Mouse (Mus musculus) layer of hippocampus, postnatal 10 days (tissue): Measurements from ENCODE around the gene Tm6sf2. TPM values are rescaled to one million over a fixed set of nuclear protein-coding genes. Genes with fewer than 3 reads are reported as not detected.

Experiments
- microRNA-seq, 2 experiments: library from miRNA; unstranded; fragments of <30 nt; microRNA quantifications; one replicate each; pipeline ENCODE4 v1.2.0; 2021
- total RNA-seq, 2 experiments: library from RNA; stranded (reverse); gene quantifications; 2 replicates each; pipeline ENCODE4 v1.2.3; 2021

The Tm6sf2 gene
- total RNA-seq, 2 experiments from 2014 or later, result 1.3 to 2.5 TPM

Small RNAs within 50 kb of the gene (microRNA-seq; reads per million reads assigned to microRNA genes)
- 9.2 to 18.0 reads per million in 2 experiments for gene Mir7066

Other genes starting within 250 kb of the Tm6sf2 start
- 10 to 100 TPM; 18.8 to 25.4 TPM for gene Pbx4, start 240.4 kb upstream of the Tm6sf2 start, total RNA-seq
- gene Cilp2, start 185.2 kb upstream of the Tm6sf2 start, total RNA-seq, result 1 to 10 TPM; 2.5 to 2.8 TPM
- under 1 TPM; 0.49 to 0.62 TPM for gene Tssk6, start 170.7 kb upstream of the Tm6sf2 start, total RNA-seq
- gene Ndufa13, start 170.4 kb upstream of the Tm6sf2 start, total RNA-seq, result 100 to 1,000 TPM; 137 to 147 TPM
- 10 to 100 TPM; 11.8 to 14.1 TPM for gene Yjefn3, start 170.2 kb upstream of the Tm6sf2 start, total RNA-seq
- gene Gatad2a, start 76.5 kb upstream of the Tm6sf2 start, total RNA-seq, result 10 to 100 TPM; 40.9 to 43.3 TPM
- 10 to 100 TPM; 73.4 to 74.8 TPM for gene Mau2, start 30.2 kb upstream of the Tm6sf2 start, total RNA-seq
- gene Sugp1, start 30.1 kb upstream of the Tm6sf2 start, total RNA-seq, result 10 to 100 TPM; 50.0 to 54.7 TPM
- 1 to 10 TPM; 6.8 to 7.7 TPM for gene Hapln4, start 10.5 kb downstream of the Tm6sf2 start, total RNA-seq
- 100 to 1,000 TPM; 575 to 578 TPM for gene Ncan, start 47.9 kb downstream of the Tm6sf2 start, total RNA-seq
- gene Nr2c2ap, start 58.4 kb downstream of the Tm6sf2 start, total RNA-seq, result 10 to 100 TPM; 36.1 to 41.7 TPM
- 10 to 100 TPM; 10.5 to 12.0 TPM for gene Rfxank, start 66.2 kb downstream of the Tm6sf2 start, total RNA-seq
- gene Borcs8, start 66.6 kb downstream of the Tm6sf2 start, total RNA-seq, result 10 to 100 TPM; 39.9 to 46.5 TPM
- gene Mef2b, start 66.8 kb downstream of the Tm6sf2 start, total RNA-seq, result under 1 TPM; 0.57 to 0.67 TPM
- 10 to 100 TPM; 52.3 to 54.7 TPM for gene Tmem161a, start 99.4 kb downstream of the Tm6sf2 start, total RNA-seq
- gene Slc25a42, start 139.4 kb downstream of the Tm6sf2 start, total RNA-seq, result 10 to 100 TPM; 27.9 to 28.8 TPM
- 100 to 1,000 TPM; 128 to 138 TPM for gene Sugp2, start 161.3 kb downstream of the Tm6sf2 start, total RNA-seq
- gene Armc6, start 161.5 kb downstream of the Tm6sf2 start, total RNA-seq, result 10 to 100 TPM; 88.5 to 90.7 TPM
- gene Homer3, start 209.9 kb downstream of the Tm6sf2 start, total RNA-seq, result 10 to 100 TPM; 45.7 to 47.0 TPM
- gene Ddx49, start 229.6 kb downstream of the Tm6sf2 start, total RNA-seq, result 10 to 100 TPM; 49.0 to 53.0 TPM
- gene Cope, start 229.6 kb downstream of the Tm6sf2 start, total RNA-seq, result 100 to 1,000 TPM; 122 to 145 TPM
- gene Cers1, start 242.9 kb downstream of the Tm6sf2 start, total RNA-seq, result 10 to 100 TPM; 94.6 to 99.0 TPM